8 mouse cellular contexts compared by ENCODE assay signal in the genomic region with DNA sequence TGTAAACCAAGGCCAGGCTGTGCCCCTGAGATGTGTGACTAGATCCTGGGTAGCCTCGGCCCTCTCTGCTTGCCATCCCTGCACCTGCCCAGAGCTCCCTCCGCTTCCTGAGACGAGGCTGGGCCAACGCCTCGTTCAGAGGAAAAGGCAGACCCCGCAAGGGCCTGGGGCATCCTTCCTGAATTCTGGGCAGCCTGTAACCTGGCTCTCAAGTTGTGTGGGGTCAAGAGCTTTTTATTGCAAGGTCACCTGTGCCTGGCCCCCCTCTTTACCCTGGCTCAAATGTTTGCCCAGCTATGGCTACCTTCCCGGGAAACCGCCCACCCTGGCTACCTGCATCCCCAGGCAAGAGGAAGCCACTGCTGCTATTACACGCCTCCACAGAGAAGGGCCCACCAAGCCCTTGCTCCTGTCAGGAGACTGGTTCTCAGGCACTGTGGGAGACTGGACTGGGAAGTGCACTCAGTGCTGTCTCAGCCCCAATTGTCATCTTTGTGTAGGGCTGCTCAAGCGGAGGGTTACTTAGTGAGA. TPM values are rescaled to one million over a fixed set of nuclear protein-coding genes. Genes with fewer than 3 reads are reported as not detected.
DNase-seq lines count a peak whose midpoint lies in the region; ATAC-seq and TF ChIP-seq lines count a peak whose summit lies in the region.

No protein-coding gene starts in this region.

- TF ChIP-seq POLR2A in myocyte (IDR thresholded peaks at IDR 0.05; ENCODE audit: insufficient read length, low read depth) = peak; percentile 26

- H3K36me3 ChIP-seq in kidney, embryonic 15.5 days = 0 out of 2 replicates have a peak, but pooled peaks cover 3% of the 10 kb centered on the region
- H3K36me3 ChIP-seq in myocyte (ENCODE audit: control insufficient read depth, insufficient read depth) = no peaks in the 10 kb centered on the region

- peak; percentile 5; the same call in 1 of the 2 replicates for ATAC-seq in frontal cortex, adult (ENCODE audit: low TSS enrichment)
- peak; percentile 3 for ATAC-seq in CD4-positive, CD25-positive, alpha-beta regulatory T cell, adult 4 months
- peak; percentile 12 for ATAC-seq in erythroblast, adult 5-6 weeks (replicated peaks; ENCODE audit: low FRiP score, poor library complexity, severe bottlenecking)
- peak; percentile 13; the same call in 1 of the 2 replicates for ATAC-seq in kidney, embryonic 15.5 days (replicated peaks; ENCODE audit: low FRiP score)

- peak overlapping the region; percentile 65 for H3K4me3 ChIP-seq in kidney, embryonic 15.5 days (replicated peaks)
- H3K4me3 ChIP-seq in myocyte = peak overlapping the region; percentile 38

- H3K79me2 ChIP-seq in myocyte (ENCODE audit: control insufficient read depth, insufficient read depth) = no peaks in the 10 kb centered on the region

- peak overlapping the region; percentile 63 for H3K9ac ChIP-seq in kidney, embryonic 15.5 days

- H3K27me3 ChIP-seq in kidney, embryonic 15.5 days = no peaks in the 10 kb centered on the region
- no peaks in the 10 kb centered on the region for H3K27me3 ChIP-seq in myocyte (ENCODE audit: control insufficient read depth, insufficient read depth, insufficient read length)

- peak overlapping the region; percentile 80 for H3K27ac ChIP-seq in kidney, embryonic 15.5 days

- peaks cover 39% of the 10 kb centered on the region for H3K4me1 ChIP-seq in kidney, embryonic 15.5 days

- H3ac ChIP-seq in myocyte (ENCODE audit: control insufficient read depth, insufficient read length) = peak overlapping the region; percentile 10

- no peaks in the 10 kb centered on the region for H3K9me3 ChIP-seq in kidney, embryonic 15.5 days (replicated peaks)

- WGBS in kidney, embryonic 15.5 days = 23% methylated on average over 10 of the region's 10 CpGs

- H3K4me2 ChIP-seq in kidney, embryonic 15.5 days = peak overlapping the region; percentile 78
- peak overlapping the region; percentile 99 for H3K4me2 ChIP-seq in myocyte (ENCODE audit: low read depth)

- DNase-seq in frontal cortex, postnatal 14 days (ENCODE audit: low spot score in 2 of 2) = no peak
- DNase-seq in urinary bladder, postnatal 10 days (ENCODE audit: low spot score) = no peak
- no peak for DNase-seq in adipocyte (ENCODE audit: low spot score)

TF ChIP-seq in myocyte, 11 proteins besides CTCF, POLR2A, EP300 and RAD21:
- TF ChIP-seq TCF12 (IDR thresholded peaks at IDR 0.05; ENCODE audit: insufficient read depth, poor library complexity, severe bottlenecking) (no peak), E2F4 (IDR thresholded peaks at IDR 0.05; ENCODE audit: insufficient read depth) (no peak), POLR2AphosphoS2 (IDR thresholded peaks at IDR 0.05; ENCODE audit: insufficient read length, low read depth) (no peak), MYOG (IDR thresholded peaks at IDR 0.05; ENCODE audit: control insufficient read depth in 1 of 3, insufficient read depth in 1 of 3, insufficient read length in 2 of 3, low read depth in 2 of 3) (no peak), CEBPB (IDR thresholded peaks at IDR 0.05; ENCODE audit: insufficient read depth, poor library complexity, severe bottlenecking) (no peak), SRF (IDR thresholded peaks at IDR 0.05; ENCODE audit: control insufficient read depth, insufficient read length, low read depth) (no peak), MYOD1 (IDR thresholded peaks at IDR 0.05; ENCODE audit: control insufficient read depth in 1 of 3, insufficient read length in 2 of 3, low read depth in 2 of 3) (no peak), REST (IDR thresholded peaks at IDR 0.05; ENCODE audit: insufficient read depth, insufficient read length) (no peak), TCF3 (IDR thresholded peaks at IDR 0.05; ENCODE audit: insufficient read length, low read depth) (no peak), USF1 (IDR thresholded peaks at IDR 0.05; ENCODE audit: low read depth) (no peak), MAX (IDR thresholded peaks at IDR 0.05; ENCODE audit: low read depth) (no peak)

RNA-seq across cellular contexts. Expression of a gene that starts 1.9 kb away (rescaled TPM):
- 1 to 10 TPM; 1.2 to 1.8 TPM for polyA plus RNA-seq in CD4-positive, CD25-positive, alpha-beta regulatory T cell, adult 4 months (2017; shearing (Covaris generic))
- 1.9 and 8.2 TPM in 2 replicates for total RNA-seq in erythroblast, adult 5-6 weeks (2015; ENCODE audit: low replicate concordance)
- total RNA-seq in erythroblast, adult 5-6 weeks (2017; ENCODE audit: low replicate concordance) = 3.7 and 5.6 TPM in 2 replicates
- polyA plus RNA-seq in kidney, embryonic 15.5 days (2015; fragmentation: Nextera tagmentation; extraction: Ambion mirVana) = 15.9 and 16.0 TPM in 2 replicates
- polyA plus RNA-seq in myocyte (2012; fragmentation: generic; extraction: Trizol) = 21.1 TPM

RNA-seq across cellular contexts. Expression of a gene that starts 26.1 kb away (rescaled TPM):
- 1 to 10 TPM in 1 of 2 experiments, under 1 TPM in 1; 0.71 to 3.8 TPM for polyA plus RNA-seq in CD4-positive, CD25-positive, alpha-beta regulatory T cell, adult 4 months (2017; shearing (Covaris generic))
- total RNA-seq in erythroblast, adult 5-6 weeks (2015; ENCODE audit: low replicate concordance) = 1.5 and 7.7 TPM in 2 replicates
- 2.5 and 9.9 TPM in 2 replicates for total RNA-seq in erythroblast, adult 5-6 weeks (2017; ENCODE audit: low replicate concordance)
- polyA plus RNA-seq in kidney, embryonic 15.5 days (2015; fragmentation: Nextera tagmentation; extraction: Ambion mirVana) = 1.3 and 2.2 TPM in 2 replicates
- 10.9 TPM for polyA plus RNA-seq in myocyte (2012; fragmentation: generic; extraction: Trizol)

RNA-seq across cellular contexts. Expression of a gene that starts 32.5 kb away (rescaled TPM):
- not detected for polyA plus RNA-seq in CD4-positive, CD25-positive, alpha-beta regulatory T cell, adult 4 months (2017; shearing (Covaris generic))
- not detected in 2 replicates for total RNA-seq in erythroblast, adult 5-6 weeks (2015; ENCODE audit: low replicate concordance)
- not detected in 2 replicates for total RNA-seq in erythroblast, adult 5-6 weeks (2017; ENCODE audit: low replicate concordance)
- not detected in 2 replicates for polyA plus RNA-seq in kidney, embryonic 15.5 days (2015; fragmentation: Nextera tagmentation; extraction: Ambion mirVana)
- not detected for polyA plus RNA-seq in myocyte (2012; fragmentation: generic; extraction: Trizol)

RNA-seq across cellular contexts. Expression of a gene that starts 37.8 kb away (rescaled TPM):
- 10 to 100 TPM in 1 of 2 experiments, 1 to 10 TPM in 1; 7.3 to 11.2 TPM for polyA plus RNA-seq in CD4-positive, CD25-positive, alpha-beta regulatory T cell, adult 4 months (2017; shearing (Covaris generic))
- 1.5 and 2.5 TPM in 2 replicates for total RNA-seq in erythroblast, adult 5-6 weeks (2015; ENCODE audit: low replicate concordance)
- 4.7 and 8.6 TPM in 2 replicates for total RNA-seq in erythroblast, adult 5-6 weeks (2017; ENCODE audit: low replicate concordance)
- 27.4 and 28.2 TPM in 2 replicates for polyA plus RNA-seq in kidney, embryonic 15.5 days (2015; fragmentation: Nextera tagmentation; extraction: Ambion mirVana)
- 18.1 TPM for polyA plus RNA-seq in myocyte (2012; fragmentation: generic; extraction: Trizol)
